Mouse (Mus musculus) heart, embryonic 15.5 days (tissue): ENCODE results near the gene Mpst. TPM values are rescaled to one million over a fixed set of nuclear protein-coding genes. Genes with fewer than 3 reads are reported as not detected.

Experiments
- ATAC-seq: fragments of 200-750 bp; cut with Nextera tagmentation; replicated peaks from 2 replicates; pipeline ENCODE4 v1.8.0; 2017; ENCODE audit warnings: low read depth, moderate TSS enrichment; ENCODE audit not compliant: insufficient number of reproducible peaks, insufficient read depth, low FRiP score
- H3K27ac ChIP-seq: fragments of 300-500 bp; sonication (generic); 2 replicates; pipeline ENCODE4 v1.5.1; 2015; ENCODE audit warnings: mild to moderate bottlenecking, inconsistent platforms
- H3K27me3 ChIP-seq: fragments of 300-500 bp; sonication (generic); 2 replicates; pipeline ENCODE4 v1.6.1; 2015; ENCODE audit warnings: inconsistent platforms
- H3K36me3 ChIP-seq: fragments of 300-500 bp; sonication (generic); 2 replicates; pipeline ENCODE4 v1.6.1; 2015; ENCODE audit warnings: mild to moderate bottlenecking, inconsistent platforms
- H3K4me1 ChIP-seq: fragments of 300-500 bp; sonication (generic); replicated peaks from 2 replicates; pipeline ENCODE4 v1.6.1; 2015; ENCODE audit warnings: inconsistent platforms
- H3K4me2 ChIP-seq: fragments of 300-500 bp; sonication (generic); 2 replicates; pipeline ENCODE4 v1.6.1; 2015; ENCODE audit warnings: inconsistent platforms, mild to moderate bottlenecking, moderate library complexity
- H3K4me3 ChIP-seq: fragments of 300-500 bp; sonication (generic); 2 replicates; pipeline ENCODE4 v1.5.1; 2015; ENCODE audit warnings: mild to moderate bottlenecking, inconsistent platforms
- H3K9ac ChIP-seq: fragments of 300-500 bp; sonication (generic); 2 replicates; pipeline ENCODE4 v1.6.1; 2015; ENCODE audit warnings: mild to moderate bottlenecking, inconsistent platforms
- H3K9me3 ChIP-seq: fragments of 300-500 bp; sonication (generic); replicated peaks from 2 replicates; pipeline ENCODE4 v1.6.1; 2016; ENCODE audit warnings: inconsistent platforms
- WGBS: fragments of 180-500 bp; shearing (Covaris S2); methylation state at CpG from one replicate; pipeline ENCODE4 v1.1.7; 2015; ENCODE audit warnings: mixed read lengths; 5-methylcytosine and 5-hydroxymethylcytosine counted together
- polyA plus RNA-seq: library from polyadenylated mRNA; unstranded; fragments of >200 nt; fragmentation: Nextera tagmentation; extraction: Ambion mirVana; gene quantifications from 2 replicates; pipeline ENCODE4 v1.2.1, GENCODE M21; 2015

Gene Mpst
- 1.3 and 1.5 TPM in 2 replicates for polyA plus RNA-seq

DNA sequence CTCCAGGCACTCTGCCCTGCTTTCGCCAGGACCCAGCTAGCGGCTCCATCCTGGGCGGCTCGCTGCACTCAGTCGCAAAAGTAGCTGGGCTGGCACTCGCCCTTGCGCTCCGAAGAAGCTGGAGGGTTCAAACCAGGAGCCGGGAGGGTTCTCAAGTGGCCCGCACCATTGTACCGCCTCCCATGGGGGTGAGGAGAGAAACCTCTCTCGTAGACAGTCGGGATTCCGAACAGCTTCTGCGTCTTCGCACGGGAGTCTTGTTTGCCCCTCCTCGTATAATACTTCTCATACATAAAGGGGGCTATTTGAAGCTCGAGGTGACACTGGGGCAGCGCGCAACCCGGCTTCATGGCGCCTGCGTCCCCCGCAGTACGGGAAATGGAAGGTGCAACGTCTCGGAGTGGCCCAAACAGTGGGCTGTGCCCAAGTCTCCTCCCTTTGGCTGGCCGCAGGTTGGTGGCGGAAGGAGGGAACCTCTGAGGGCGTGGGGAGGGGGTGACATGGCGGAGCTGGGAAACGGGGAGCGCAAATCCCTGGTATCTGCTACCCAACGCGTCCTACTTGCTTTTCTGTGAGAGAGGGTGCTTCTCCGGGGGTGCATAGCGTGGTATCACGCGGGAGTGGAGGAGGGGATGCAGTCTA, at the start of gene Mpst:
Gene Mpst, plus strand, starts transcription at position 124 of the 642 bp plus-strand sequence.
- peak within 1 kb of the TSS; percentile 96 for H3K27ac ChIP-seq
- peak within 1 kb of the TSS; percentile 75 for H3K9ac ChIP-seq
- H3K4me1 ChIP-seq: peaks cover 65% of the 10 kb centered on the region
- ATAC-seq: peak; percentile 78
- H3K36me3 ChIP-seq: no peaks in the 10 kb centered on the region
- no peaks in the 10 kb centered on the region for H3K9me3 ChIP-seq
- H3K27me3 ChIP-seq: peaks cover 35% of the 10 kb centered on the region
- peak within 1 kb of the TSS; percentile 86 for H3K4me2 ChIP-seq
- WGBS: under 1% methylated on average over 40 of the region's 40 CpGs
- peak within 1 kb of the TSS; percentile 73 for H3K4me3 ChIP-seq

DNA sequence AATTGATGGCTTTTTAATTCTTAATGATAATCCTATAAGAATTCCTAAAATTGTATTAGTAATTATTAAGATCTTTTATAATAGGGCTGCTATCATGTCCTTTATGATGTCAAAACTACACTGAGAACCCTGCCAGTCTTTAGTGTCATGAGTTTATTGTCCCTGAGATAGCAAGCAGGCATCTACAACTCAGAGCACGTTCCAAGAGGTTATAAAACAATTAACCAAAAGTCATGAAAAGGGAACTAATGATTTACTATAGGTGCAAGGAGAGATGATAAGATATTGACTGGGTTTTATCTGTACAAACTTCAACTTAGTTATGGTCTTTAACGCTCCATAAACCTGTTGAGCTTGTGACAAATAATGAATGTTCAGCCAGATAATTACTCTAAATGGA, 40.3 kb upstream of the Mpst start:
- H3K27me3 ChIP-seq: peaks cover 23% of the 10 kb centered on the region
- 63% methylated on average over 2 of the region's 2 CpGs for whole genome bisulfite sequencing
- no peak overlapping the region for H3K27ac ChIP-seq
- H3K4me2 ChIP-seq: no peak overlapping the region
- H3K4me1 ChIP-seq: no peaks in the 10 kb centered on the region; the same call in 1 of the 2 replicates
- no peak overlapping the region for H3K9ac ChIP-seq
- no peak overlapping the region for H3K4me3 ChIP-seq
- no peak for ATAC-seq
- peaks cover 3% of the 10 kb centered on the region; the same call in 1 of the 2 replicates for H3K9me3 ChIP-seq
- no peaks in the 10 kb centered on the region for H3K36me3 ChIP-seq

DNA sequence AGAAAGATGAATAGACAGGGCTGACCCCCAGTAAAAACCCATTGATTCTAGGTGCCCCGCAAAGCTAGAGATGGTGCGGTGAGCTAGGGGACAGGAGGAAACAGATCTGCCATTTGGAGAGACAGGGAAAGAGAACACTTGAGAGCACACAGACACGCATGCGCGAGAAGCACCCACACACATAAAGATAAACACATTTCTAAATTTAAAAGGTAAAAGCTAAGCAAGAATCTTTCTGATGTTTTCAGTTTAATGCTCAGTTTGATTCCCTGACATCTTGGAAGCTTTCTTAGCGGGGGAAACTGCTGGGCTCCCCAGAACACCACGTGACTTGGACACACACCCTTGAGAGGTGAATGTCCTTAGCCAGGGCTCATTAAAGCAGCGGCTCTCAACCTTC, 39.3 kb upstream of the Mpst start:
- 67% methylated on average over 8 of the region's 8 CpGs for WGBS
- ATAC-seq: no peak

DNA sequence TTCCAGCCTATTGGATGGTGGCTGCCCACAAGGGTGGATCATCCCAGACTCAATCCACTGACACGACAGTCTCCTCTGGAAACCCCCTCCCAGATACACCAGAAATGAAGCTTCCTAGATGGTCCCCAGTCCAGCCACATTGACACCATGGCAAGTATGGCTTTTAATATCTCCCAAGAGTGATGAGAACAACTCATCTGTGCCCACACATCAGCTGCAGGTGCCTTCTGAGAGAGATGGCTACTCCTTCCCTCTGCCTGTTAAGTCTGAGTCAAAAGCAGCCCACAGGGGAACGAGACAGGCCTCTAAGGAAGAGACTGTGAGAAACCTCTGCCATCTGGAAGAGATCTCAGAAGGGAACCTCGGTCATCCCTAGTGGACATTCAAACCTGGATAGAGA, 38.4 kb upstream of the Mpst start:
- H3K27me3 ChIP-seq: peaks cover 23% of the 10 kb centered on the region
- H3K36me3 ChIP-seq: no peaks in the 10 kb centered on the region
- H3K4me2 ChIP-seq: no peak overlapping the region
- no peak for ATAC-seq
- H3K9me3 ChIP-seq: no peaks in the 10 kb centered on the region
- 72% methylated on average over 3 of the region's 3 CpGs for WGBS
- no peak overlapping the region for H3K9ac ChIP-seq
- H3K27ac ChIP-seq: no peak overlapping the region
- H3K4me3 ChIP-seq: no peak overlapping the region
- H3K4me1 ChIP-seq: no peaks in the 10 kb centered on the region; the same call in 1 of the 2 replicates

More for the DNA sequence above, 39.3 kb upstream of the Mpst start:
- no peaks in the 10 kb centered on the region for H3K36me3 ChIP-seq
- no peak overlapping the region for H3K4me3 ChIP-seq
- H3K9me3 ChIP-seq: peaks cover 3% of the 10 kb centered on the region; the same call in 1 of the 2 replicates
- H3K4me2 ChIP-seq: no peak overlapping the region
- no peak overlapping the region for H3K27ac ChIP-seq
- no peak overlapping the region for H3K9ac ChIP-seq
- H3K4me1 ChIP-seq: no peaks in the 10 kb centered on the region; the same call in 1 of the 2 replicates
- H3K27me3 ChIP-seq: peaks cover 23% of the 10 kb centered on the region

DNA sequence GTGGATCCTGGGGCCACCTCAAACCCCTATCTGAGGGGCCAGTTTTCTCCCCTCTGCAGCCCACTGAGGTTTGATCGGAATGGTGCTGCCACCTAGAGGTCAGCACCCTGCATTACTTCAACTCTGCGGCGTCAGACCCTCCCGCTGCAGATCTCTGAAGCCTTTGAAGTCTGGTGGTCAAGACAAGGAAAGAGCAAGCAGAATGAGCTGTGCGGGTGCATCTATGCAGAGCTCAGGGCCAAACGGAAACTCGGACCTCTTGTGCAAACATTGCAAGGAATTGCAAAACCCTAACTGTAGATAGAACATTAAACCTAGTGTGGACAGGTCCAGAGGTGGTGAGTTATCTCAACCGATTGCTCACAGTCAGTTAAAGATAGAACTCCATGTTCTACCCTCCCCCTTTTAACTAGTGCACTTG, 37.3 kb upstream of the Mpst start:
- ATAC-seq: no peak
- Histone ChIP-seq H3K36me3 (no peaks in the 10 kb centered on the region), H3K9me3 (no peaks in the 10 kb centered on the region), H3K4me2 (no peak overlapping the region), H3K9ac (no peak overlapping the region), H3K27ac (no peak overlapping the region), H3K4me3 (no peak overlapping the region), H3K4me1 (no peaks in the 10 kb centered on the region; the same call in 1 of the 2 replicates), H3K27me3 (peaks cover 23% of the 10 kb centered on the region)
- 3% methylated on average over 8 of the region's 8 CpGs for WGBS

DNA sequence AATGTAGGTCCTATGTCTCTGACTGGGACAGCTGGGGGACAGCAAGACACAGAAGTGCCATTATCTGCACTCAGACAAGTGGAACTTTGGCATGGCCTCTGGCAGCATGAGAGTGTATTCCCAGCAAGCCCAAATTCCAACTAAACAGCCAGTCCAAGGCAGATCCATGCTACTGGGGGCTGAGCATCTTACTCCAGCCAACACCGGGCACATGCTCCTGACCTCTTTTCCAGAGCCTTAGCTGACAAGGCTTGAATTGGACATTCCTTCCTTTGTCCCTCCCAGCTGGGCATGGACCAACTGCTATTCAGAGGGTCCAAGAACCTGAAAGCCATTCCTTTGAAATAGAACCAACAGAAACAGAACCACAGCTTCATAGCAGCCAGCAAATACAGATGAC, 36.6 kb upstream of the Mpst start:
- Histone ChIP-seq H3K36me3 (no peaks in the 10 kb centered on the region), H3K4me3 (no peak overlapping the region), H3K4me2 (no peak overlapping the region), H3K27me3 (peaks cover 23% of the 10 kb centered on the region), H3K9me3 (no peaks in the 10 kb centered on the region), H3K27ac (no peak overlapping the region), H3K4me1 (peaks cover 3% of the 10 kb centered on the region; the same call in 1 of the 2 replicates), H3K9ac (no peak overlapping the region)
- no peak for ATAC-seq
- WGBS: 86% methylated on average over 1 of the region's 1 CpGs

DNA sequence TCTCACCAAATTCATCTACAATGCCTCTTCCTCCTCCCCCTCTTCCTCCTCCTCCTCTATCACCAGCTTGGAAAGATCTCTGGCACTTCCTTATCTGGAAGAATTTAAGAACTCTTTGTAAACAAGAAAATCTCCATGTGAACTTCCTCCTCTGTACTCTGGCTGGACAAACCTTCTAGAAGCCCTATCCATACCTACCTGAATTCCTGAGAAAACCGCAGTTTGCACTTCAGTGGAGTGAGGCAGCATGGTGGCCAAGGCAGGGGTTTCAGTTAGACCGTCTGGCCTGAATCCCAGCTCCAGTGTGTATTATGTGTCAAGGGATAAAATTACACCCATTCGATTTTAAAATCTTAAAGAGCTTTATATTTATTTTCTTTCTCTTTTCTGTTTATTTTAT, 33.4 kb upstream of the Mpst start:
- Histone ChIP-seq H3K27me3 (peaks cover 11% of the 10 kb centered on the region), H3K9ac (no peak overlapping the region), H3K4me2 (no peak overlapping the region), H3K36me3 (no peaks in the 10 kb centered on the region), H3K4me1 (peaks cover 3% of the 10 kb centered on the region; the same call in 1 of the 2 replicates), H3K4me3 (no peak overlapping the region), H3K9me3 (no peaks in the 10 kb centered on the region), H3K27ac (no peak overlapping the region)
- ATAC-seq: no peak
- 56% methylated on average over 3 of the region's 3 CpGs for WGBS

DNA sequence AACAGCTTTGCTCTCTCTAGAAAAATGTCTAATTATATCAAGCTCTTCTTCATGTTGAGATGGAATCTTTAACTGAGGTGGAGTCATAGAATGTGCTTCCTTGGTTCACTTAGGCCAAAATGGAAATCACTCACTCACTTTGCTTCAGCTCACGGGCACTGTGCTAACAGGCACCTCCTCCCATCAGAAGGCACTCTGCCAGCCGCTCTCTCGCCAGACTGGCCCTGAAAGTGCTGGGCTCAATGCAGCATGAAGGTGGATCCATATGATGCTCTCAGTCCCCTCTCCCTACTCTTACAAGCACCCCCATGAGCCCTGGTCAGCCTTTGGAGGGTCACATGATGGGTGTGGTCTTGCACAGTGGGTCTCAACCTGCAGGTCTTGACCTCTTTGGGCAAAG, 32.0 kb upstream of the Mpst start:
- no peak for ATAC-seq
- H3K27ac ChIP-seq: no peak overlapping the region
- 58% methylated on average over 3 of the region's 3 CpGs for WGBS
- no peak overlapping the region for H3K4me3 ChIP-seq
- peaks cover 4% of the 10 kb centered on the region; the same call in 1 of the 2 replicates for H3K27me3 ChIP-seq
- no peak overlapping the region for H3K4me2 ChIP-seq
- no peaks in the 10 kb centered on the region for H3K9me3 ChIP-seq
- H3K9ac ChIP-seq: no peak overlapping the region
- no peaks in the 10 kb centered on the region for H3K36me3 ChIP-seq
- H3K4me1 ChIP-seq: 0 out of 2 replicates have a peak, but pooled peaks cover 3% of the 10 kb centered on the region

DNA sequence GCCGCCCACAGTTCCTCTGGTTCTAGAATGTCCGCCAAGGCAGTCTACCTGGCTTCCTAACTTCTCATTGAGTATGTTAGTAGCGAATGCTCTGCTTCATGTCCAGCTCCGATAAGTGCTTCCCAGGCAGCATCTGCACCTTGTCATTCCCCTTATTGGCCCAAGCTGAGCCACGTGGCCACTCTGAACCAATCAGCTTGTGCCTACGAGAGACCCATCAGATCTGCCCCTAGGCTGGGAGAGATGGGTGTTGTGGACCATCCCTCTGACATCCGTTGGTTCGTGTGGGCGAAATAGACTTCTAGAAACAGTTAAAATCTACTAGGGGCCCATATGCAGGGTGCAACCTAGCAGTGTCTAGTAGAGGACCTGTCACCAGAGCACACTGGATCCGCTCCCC, 28.4 kb upstream of the Mpst start:
- Histone ChIP-seq H3K4me1 (0 out of 2 replicates have a peak, but pooled peaks cover 3% of the 10 kb centered on the region), H3K9me3 (no peaks in the 10 kb centered on the region), H3K4me2 (no peak overlapping the region), H3K9ac (no peak overlapping the region), H3K4me3 (no peak overlapping the region), H3K27me3 (no peaks in the 10 kb centered on the region), H3K36me3 (no peaks in the 10 kb centered on the region), H3K27ac (no peak overlapping the region)
- ATAC-seq: no peak
- 78% methylated on average over 10 of the region's 10 CpGs for WGBS

DNA sequence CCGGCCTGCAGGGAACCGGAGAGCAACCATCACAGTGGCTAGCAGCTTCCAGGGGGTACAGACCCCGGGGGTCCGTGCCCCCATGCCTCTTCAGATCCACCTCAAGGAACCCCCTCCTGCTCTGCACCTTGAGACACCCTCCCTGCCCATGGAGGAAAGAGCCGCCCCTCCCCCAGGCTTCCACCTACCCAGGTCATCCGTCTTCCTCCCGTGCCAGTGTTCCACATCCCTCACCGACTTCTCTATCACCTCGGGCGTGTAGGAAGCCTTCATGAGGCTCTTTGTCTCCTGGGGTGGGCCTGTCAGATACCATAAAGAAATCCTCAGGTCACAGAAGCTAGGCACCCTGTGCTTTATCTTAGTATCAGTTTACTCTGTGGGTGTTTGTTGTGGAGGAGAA, 27.7 kb upstream of the Mpst start:
- Histone ChIP-seq H3K4me2 (no peak overlapping the region), H3K9ac (no peak overlapping the region), H3K36me3 (no peaks in the 10 kb centered on the region), H3K27ac (no peak overlapping the region), H3K27me3 (no peaks in the 10 kb centered on the region), H3K4me1 (0 out of 2 replicates have a peak, but pooled peaks cover 3% of the 10 kb centered on the region), H3K4me3 (no peak overlapping the region), H3K9me3 (no peaks in the 10 kb centered on the region)
- ATAC-seq: no peak
- 78% methylated on average over 10 of the region's 10 CpGs for WGBS

DNA sequence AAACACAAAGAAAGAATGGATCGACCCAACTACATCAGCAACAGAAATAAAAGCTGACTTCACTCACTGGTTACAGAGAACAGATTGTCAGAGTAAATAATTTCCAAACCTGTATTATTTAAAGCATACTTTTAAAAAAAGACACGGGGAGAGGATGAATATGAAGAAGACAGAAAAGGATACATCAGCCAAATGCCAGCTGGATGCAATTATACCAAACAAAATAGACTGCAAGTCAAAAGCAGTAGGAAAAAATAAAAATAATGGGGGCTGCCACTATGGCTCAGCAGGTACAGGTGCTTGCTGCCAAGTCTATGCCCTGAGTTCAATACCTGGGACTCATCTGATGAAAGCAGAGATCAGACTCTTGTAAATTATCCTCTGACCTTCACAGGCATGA, 26.0 kb upstream of the Mpst start:
- no peak for ATAC-seq
- H3K36me3 ChIP-seq: no peaks in the 10 kb centered on the region
- WGBS: 72% methylated on average over 2 of the region's 2 CpGs

DNA sequence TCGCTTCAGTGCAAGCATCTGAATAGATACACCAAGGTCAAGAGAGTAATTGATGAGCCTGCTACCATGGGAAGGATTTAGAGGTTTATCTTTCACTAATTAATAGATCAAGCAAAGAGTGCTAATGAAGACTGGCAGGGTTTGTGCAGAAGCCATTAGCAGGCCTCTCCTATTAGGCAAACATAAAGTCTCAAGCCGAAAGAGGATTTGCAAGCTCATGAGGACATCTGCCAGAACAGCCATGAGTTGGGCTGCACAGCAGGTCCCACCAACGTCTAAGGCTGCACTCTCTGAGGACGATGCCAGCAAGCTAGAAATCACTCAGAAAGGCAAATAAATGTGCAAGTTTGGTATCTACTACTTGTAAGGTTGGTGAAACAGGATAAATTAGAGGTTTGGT, 25.5 kb upstream of the Mpst start:
- H3K9me3 ChIP-seq: no peaks in the 10 kb centered on the region
- no peak overlapping the region for H3K4me3 ChIP-seq
- H3K27ac ChIP-seq: no peak overlapping the region
- no peak overlapping the region for H3K9ac ChIP-seq
- no peak for ATAC-seq
- peaks cover 9% of the 10 kb centered on the region for H3K4me1 ChIP-seq
- no peaks in the 10 kb centered on the region for H3K27me3 ChIP-seq
- H3K36me3 ChIP-seq: no peaks in the 10 kb centered on the region
- H3K4me2 ChIP-seq: no peak overlapping the region
- WGBS: 67% methylated on average over 4 of the region's 4 CpGs

More for the DNA sequence above, 26.0 kb upstream of the Mpst start:
- Histone ChIP-seq H3K4me1 (peaks cover 9% of the 10 kb centered on the region), H3K4me3 (no peak overlapping the region), H3K4me2 (no peak overlapping the region), H3K27ac (no peak overlapping the region), H3K9me3 (no peaks in the 10 kb centered on the region), H3K9ac (no peak overlapping the region), H3K27me3 (no peaks in the 10 kb centered on the region)
